42 mouse cellular contexts compared by ENCODE assay signal in the genomic region with DNA sequence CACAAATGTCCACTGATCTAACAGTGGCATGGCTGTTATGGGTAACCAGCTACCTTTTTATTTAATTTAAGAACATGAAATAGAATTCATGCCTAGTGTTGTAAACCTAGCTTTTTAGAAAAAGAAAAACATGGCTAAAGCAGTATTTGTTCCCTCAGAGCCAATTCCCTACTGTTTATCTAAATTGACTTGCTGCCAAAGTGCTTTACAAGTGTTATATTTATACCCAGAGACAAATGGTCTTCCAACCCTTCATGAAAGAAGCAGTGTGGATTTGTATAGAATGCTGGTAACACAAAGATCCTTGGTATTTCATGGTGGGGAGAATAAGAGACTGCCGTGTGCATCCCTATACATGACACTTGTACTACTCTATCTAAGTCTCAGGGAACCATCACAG. TPM values are rescaled to one million over a fixed set of nuclear protein-coding genes. Genes with fewer than 3 reads are reported as not detected.
"Had no signal": no experiment of that assay in that cellular context is flagged by ENCODE, and none has a peak within 500 bp of the region (broad histone marks: within the 10 kb centered on the region; RNA-seq: fewer than 3 reads in every experiment).

No protein-coding gene starts in this region.

- DNase-seq: gastrocnemius, adult 2 months; gastrocnemius, postnatal 10 days; gastrocnemius, postnatal 25 days; heart, adult 18-20 months; heart, postnatal 14 days; heart, postnatal 36 days; kidney, adult 2 months; kidney, adult 9 months; kidney, postnatal 14 days; kidney, postnatal 36 days; layer of hippocampus, adult 9-11 months; layer of hippocampus, postnatal 36 days; left cerebral cortex, postnatal 4 days; liver, embryonic 13.5 days had no signal

- H3K4me1 ChIP-seq: heart, embryonic 10.5 days; heart, embryonic 12.5 days; hindbrain, embryonic 10.5 days; hindbrain, embryonic 12.5 days; intestine, embryonic 15.5 days; kidney, embryonic 15.5 days; limb, embryonic 13.5 days; limb, embryonic 15.5 days; liver, embryonic 13.5 days had no signal

- H3K4me3 ChIP-seq: gastrocnemius, adult 2 months; heart, embryonic 10.5 days; heart, embryonic 12.5 days; hindbrain, embryonic 10.5 days; hindbrain, embryonic 12.5 days; intestine, embryonic 15.5 days; kidney, embryonic 15.5 days; limb, embryonic 13.5 days; limb, embryonic 15.5 days; liver, embryonic 13.5 days had no signal

- H3K36me3 ChIP-seq: heart, embryonic 10.5 days; heart, embryonic 12.5 days; hindbrain, embryonic 10.5 days; hindbrain, embryonic 12.5 days; intestine, embryonic 15.5 days; kidney, embryonic 15.5 days; limb, embryonic 13.5 days; limb, embryonic 15.5 days; liver, embryonic 13.5 days had no signal

- H3K9me3 ChIP-seq: heart, embryonic 10.5 days; heart, embryonic 12.5 days; hindbrain, embryonic 10.5 days; hindbrain, embryonic 12.5 days; intestine, embryonic 15.5 days; kidney, embryonic 15.5 days; limb, embryonic 13.5 days; limb, embryonic 15.5 days; liver, embryonic 13.5 days had no signal

- H3K27me3 ChIP-seq: heart, embryonic 12.5 days; hindbrain, embryonic 12.5 days; intestine, embryonic 15.5 days; kidney, embryonic 15.5 days; limb, embryonic 13.5 days; limb, embryonic 15.5 days; liver, embryonic 13.5 days had no signal

- H3K9ac ChIP-seq: heart, embryonic 12.5 days; hindbrain, embryonic 12.5 days; hindbrain, embryonic 14.5 days; intestine, embryonic 15.5 days; kidney, embryonic 15.5 days; limb, embryonic 13.5 days; limb, embryonic 15.5 days; liver, embryonic 13.5 days had no signal

- H3K27ac ChIP-seq: gastrocnemius, adult 2 months; heart, embryonic 10.5 days; hindbrain, embryonic 10.5 days; hindbrain, embryonic 12.5 days; hindbrain, embryonic 14.5 days; intestine, embryonic 15.5 days; kidney, embryonic 15.5 days; kidney, postnatal 0 days; limb, embryonic 13.5 days; limb, embryonic 15.5 days; liver, embryonic 13.5 days had no signal

- ATAC-seq: hindbrain, embryonic 16.5 days; inflammation-experienced regulatory T-cells, adult 6 months; intestine, embryonic 15.5 days; intestine, postnatal 0 days had no signal

- H3K4me2 ChIP-seq: heart, embryonic 12.5 days; hindbrain, embryonic 12.5 days; hindbrain, embryonic 14.5 days; intestine, embryonic 15.5 days; kidney, embryonic 15.5 days; limb, embryonic 13.5 days; limb, embryonic 15.5 days; liver, embryonic 13.5 days had no signal

RNA-seq across cellular contexts. Expression of a gene that starts 8.7 kb away (rescaled TPM):
- total RNA-seq: gastrocnemius, adult 2 months; gastrocnemius, postnatal 10 days; gastrocnemius, postnatal 25 days; gastrocnemius, postnatal 4 days; granulocyte monocyte progenitor cell, adult 5-6 weeks; heart, adult 18-20 months; heart, postnatal 14 days; heart, postnatal 36 days; layer of hippocampus, adult 18-20 months; layer of hippocampus, adult 8-10 months; layer of hippocampus, postnatal 14 days; layer of hippocampus, postnatal 36 days; left cerebral cortex, adult 18-20 months; left cerebral cortex, adult 8-10 months; left cerebral cortex, postnatal 10 days; left cerebral cortex, postnatal 25 days; left cerebral cortex, postnatal 4 days; liver, adult 2 months had no signal
- polyA plus RNA-seq: frontal cortex, adult 2 months; heart, embryonic 10.5 days; heart, embryonic 12.5 days; heart, embryonic 14.5 days; heart, embryonic 16.5 days; hindbrain, embryonic 10.5 days; hindbrain, embryonic 12.5 days; hindbrain, embryonic 14.5 days; hindbrain, embryonic 16.5 days; inflammation-experienced regulatory T-cells, adult 6 months; intestine, embryonic 15.5 days; intestine, postnatal 0 days; kidney, adult 2 months; kidney, embryonic 15.5 days; kidney, postnatal 0 days; large intestine, adult 2 months; limb, embryonic 11.5 days; limb, embryonic 13.5 days; limb, embryonic 15.5 days; liver, adult 2 months had no signal

RNA-seq across cellular contexts. Expression of a gene that starts 15.4 kb away (rescaled TPM):
- total RNA-seq: gastrocnemius, adult 2 months; gastrocnemius, postnatal 10 days; gastrocnemius, postnatal 25 days; gastrocnemius, postnatal 4 days; granulocyte monocyte progenitor cell, adult 5-6 weeks; heart, adult 18-20 months; heart, postnatal 14 days; heart, postnatal 36 days; layer of hippocampus, adult 18-20 months; layer of hippocampus, adult 8-10 months; layer of hippocampus, postnatal 14 days; layer of hippocampus, postnatal 36 days; left cerebral cortex, adult 18-20 months; left cerebral cortex, adult 8-10 months; left cerebral cortex, postnatal 10 days; left cerebral cortex, postnatal 25 days; left cerebral cortex, postnatal 4 days; liver, adult 2 months had no signal
- polyA plus RNA-seq: frontal cortex, adult 2 months; heart, embryonic 10.5 days; heart, embryonic 12.5 days; heart, embryonic 14.5 days; heart, embryonic 16.5 days; hindbrain, embryonic 10.5 days; hindbrain, embryonic 12.5 days; hindbrain, embryonic 14.5 days; hindbrain, embryonic 16.5 days; inflammation-experienced regulatory T-cells, adult 6 months; intestine, embryonic 15.5 days; intestine, postnatal 0 days; kidney, adult 2 months; kidney, embryonic 15.5 days; kidney, postnatal 0 days; large intestine, adult 2 months; limb, embryonic 11.5 days; limb, embryonic 13.5 days; limb, embryonic 15.5 days; liver, adult 2 months; liver, embryonic 13.5 days had no signal

RNA-seq across cellular contexts. Expression of a gene that starts 25.7 kb away (rescaled TPM):
- total RNA-seq: gastrocnemius, adult 2 months; gastrocnemius, postnatal 10 days; gastrocnemius, postnatal 25 days; gastrocnemius, postnatal 4 days; granulocyte monocyte progenitor cell, adult 5-6 weeks; heart, adult 18-20 months; heart, postnatal 14 days; heart, postnatal 36 days; layer of hippocampus, adult 18-20 months; layer of hippocampus, adult 8-10 months; layer of hippocampus, postnatal 14 days; layer of hippocampus, postnatal 36 days; left cerebral cortex, adult 18-20 months; left cerebral cortex, adult 8-10 months; left cerebral cortex, postnatal 10 days; left cerebral cortex, postnatal 25 days; left cerebral cortex, postnatal 4 days; liver, adult 2 months had no signal
- polyA plus RNA-seq: frontal cortex, adult 2 months; heart, embryonic 10.5 days; heart, embryonic 12.5 days; heart, embryonic 14.5 days; heart, embryonic 16.5 days; hindbrain, embryonic 10.5 days; hindbrain, embryonic 12.5 days; hindbrain, embryonic 14.5 days; hindbrain, embryonic 16.5 days; inflammation-experienced regulatory T-cells, adult 6 months; intestine, embryonic 15.5 days; intestine, postnatal 0 days; kidney, adult 2 months; kidney, embryonic 15.5 days; kidney, postnatal 0 days; large intestine, adult 2 months; limb, embryonic 11.5 days; limb, embryonic 13.5 days; limb, embryonic 15.5 days; liver, adult 2 months; liver, embryonic 13.5 days had no signal

RNA-seq across cellular contexts. Expression of a gene that starts 25.9 kb away (rescaled TPM):
- polyA plus RNA-seq: large intestine, adult 2 months; liver, adult 2 months had no signal

RNA-seq across cellular contexts. Expression of a gene that starts 50.0 kb away (rescaled TPM):
- total RNA-seq: gastrocnemius, adult 2 months; gastrocnemius, postnatal 10 days; gastrocnemius, postnatal 25 days; gastrocnemius, postnatal 4 days; granulocyte monocyte progenitor cell, adult 5-6 weeks; heart, adult 18-20 months; heart, postnatal 14 days; heart, postnatal 36 days; layer of hippocampus, adult 18-20 months; layer of hippocampus, adult 8-10 months; layer of hippocampus, postnatal 14 days; layer of hippocampus, postnatal 36 days; left cerebral cortex, adult 18-20 months; left cerebral cortex, adult 8-10 months; left cerebral cortex, postnatal 10 days; left cerebral cortex, postnatal 25 days; left cerebral cortex, postnatal 4 days; liver, adult 2 months had no signal
- polyA plus RNA-seq: frontal cortex, adult 2 months; heart, embryonic 10.5 days; heart, embryonic 12.5 days; heart, embryonic 14.5 days; heart, embryonic 16.5 days; hindbrain, embryonic 10.5 days; hindbrain, embryonic 12.5 days; hindbrain, embryonic 14.5 days; hindbrain, embryonic 16.5 days; inflammation-experienced regulatory T-cells, adult 6 months; intestine, embryonic 15.5 days; intestine, postnatal 0 days; kidney, adult 2 months; kidney, embryonic 15.5 days; kidney, postnatal 0 days; large intestine, adult 2 months; limb, embryonic 11.5 days; limb, embryonic 13.5 days; limb, embryonic 15.5 days; liver, adult 2 months; liver, embryonic 13.5 days had no signal
